Mouse (Mus musculus): Measurements from ENCODE around the gene Gm20388.

GRCm38 (mm10) chr8:120439309-120439708 lies 528.7 kb downstream of the Gm20388 start:
- no peak for TF ChIP-seq CTCF (conservative IDR thresholded peaks at IDR 0.05; ENCODE audit: insufficient read depth, insufficient read length, low read depth, low read length)
- TF ChIP-seq POLR2A (IDR thresholded peaks at IDR 0.05; ENCODE audit: low read depth, low read length): no peak

All from kidney, adult 2 months (tissue).